Mouse (Mus musculus) small intestine, adult 2 months (tissue): ENCODE measurements around the gene Rps11. TPM values are rescaled to one million over a fixed set of nuclear protein-coding genes. Genes with fewer than 3 reads are reported as not detected.
A peak's percentile ranks its signal among the peaks of the same experiment; 100 is the strongest.

Experiments used
- H3K27ac ChIP-seq: fragments of 200-500 bp; 2 replicates; pipeline ENCODE4 v1.5.1; 2012; ENCODE audit warnings: low read depth, low read length, control low read depth, inconsistent platforms; ENCODE audit not compliant: insufficient read depth
- H3K27me3 ChIP-seq: fragments of 200-500 bp; 2 replicates; pipeline ENCODE4 v1.6.1; 2012; ENCODE audit warnings: mild to moderate bottlenecking, moderate library complexity, low read length, inconsistent platforms; ENCODE audit not compliant: control insufficient read depth, insufficient read depth
- H3K36me3 ChIP-seq: fragments of 200-500 bp; 2 replicates; pipeline ENCODE4 v1.6.1; 2012; ENCODE audit warnings: mild to moderate bottlenecking, low read length, control low read depth, inconsistent platforms; ENCODE audit not compliant: control insufficient read depth, insufficient read depth
- H3K4me1 ChIP-seq: fragments of 200-500 bp; 2 replicates; pipeline ENCODE4 v1.6.1; 2012; ENCODE audit warnings: low read length, inconsistent platforms, mixed read lengths; ENCODE audit not compliant: control insufficient read depth, insufficient read depth, insufficient read length
- H3K4me3 ChIP-seq: fragments of 200-500 bp; 2 replicates; pipeline ENCODE4 v1.5.1; 2012; ENCODE audit warnings: low read depth, mild to moderate bottlenecking, control low read depth, inconsistent platforms, low read length, moderate library complexity
- CTCF ChIP-seq: fragments of 200-500 bp; IDR thresholded peaks from 2 replicates; pipeline ENCODE4 v1.5.1; 2012; ENCODE audit warnings: low read depth, mild to moderate bottlenecking, control low read depth, inconsistent platforms, low read length, moderate library complexity, mixed read lengths; ENCODE audit not compliant: insufficient replicate concordance, insufficient read length; ENCODE audit errors: extremely low read depth
- POLR2A ChIP-seq: fragments of 200-500 bp; IDR thresholded peaks from 2 replicates; pipeline ENCODE4 v1.6.1; 2012; ENCODE audit warnings: low read depth, mild to moderate bottlenecking, control low read depth, inconsistent platforms, low read length, moderate library complexity
- WGBS: fragments of 180-500 bp; shearing (Covaris S2); methylation state at CpG from one replicate; pipeline ENCODE4 v1.1.7; 2018; 5-methylcytosine and 5-hydroxymethylcytosine counted together
- polyA plus RNA-seq: library from polyadenylated mRNA; depleted of rRNA; stranded (reverse); fragments of >200 nt; gene quantifications from 2 replicates; pipeline ENCODE4 v1.2.3, GENCODE M21; 2012

The Rps11 gene
- polyA plus RNA-seq, 1 experiment, result 207 TPM

GRCm38 (mm10) chr7:45133446-45134159 lies 9.4 kb upstream of the Rps11 start:
- no peak overlapping the region for H3K27ac ChIP-seq
- no peak overlapping the region for H3K4me3 ChIP-seq
- H3K27me3 ChIP-seq, result no peaks in the 10 kb centered on the region
- 87% methylated on average over 8 of the region's 8 CpGs for WGBS
- 0 out of 2 replicates have a peak, but pooled peaks cover 4% of the 10 kb centered on the region for H3K4me1 ChIP-seq
- peak; percentile 28; the same call in 1 of the 2 replicates for TF ChIP-seq CTCF
- TF ChIP-seq POLR2A, result no peak
- H3K36me3 ChIP-seq, result no peaks in the 10 kb centered on the region

DNA sequence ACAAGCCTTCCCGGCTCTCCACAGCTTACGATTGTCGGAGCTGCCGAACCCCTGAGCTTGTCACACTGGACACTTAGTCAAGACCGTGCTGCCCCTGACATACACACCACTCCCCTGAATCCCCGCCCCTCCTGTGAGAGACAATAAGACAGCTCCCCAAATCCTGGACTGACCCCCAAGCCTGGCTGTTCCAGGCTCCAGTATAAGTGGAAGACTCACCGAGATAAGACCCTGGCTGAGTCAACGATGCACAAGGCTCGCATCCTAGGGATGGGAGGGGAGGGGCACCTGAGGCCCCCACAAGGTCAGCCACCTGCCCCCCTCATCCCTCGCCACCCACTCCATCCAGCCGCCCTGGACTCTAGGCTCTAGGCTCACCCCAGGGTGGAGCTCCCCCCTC lies 7.6 kb upstream of the Rps11 start:
- H3K27me3 ChIP-seq, result no peaks in the 10 kb centered on the region
- no peak for TF ChIP-seq CTCF
- no peak for TF ChIP-seq POLR2A
- 92% methylated on average over 11 of the region's 11 CpGs for WGBS
- H3K27ac ChIP-seq, result no peak overlapping the region
- peaks cover 5% of the 10 kb centered on the region for H3K36me3 ChIP-seq
- H3K4me1 ChIP-seq, result 0 out of 2 replicates have a peak, but pooled peaks cover 4% of the 10 kb centered on the region
- H3K4me3 ChIP-seq, result no peak overlapping the region

GRCm38 (mm10) chr7:45129776-45130512 lies 5.7 kb upstream of the Rps11 start:
- TF ChIP-seq POLR2A (no peak), CTCF (no peak)

GRCm38 (mm10) chr7:45129318-45129717 lies 5.1 kb upstream of the Rps11 start:
- no peaks in the 10 kb centered on the region for H3K27me3 ChIP-seq
- H3K4me1 ChIP-seq, result peaks cover 2% of the 10 kb centered on the region; the same call in 1 of the 2 replicates
- no peak for TF ChIP-seq CTCF
- TF ChIP-seq POLR2A, result peak; percentile 8; the same call in 1 of the 2 replicates
- H3K4me3 ChIP-seq, result peak overlapping the region; percentile 72
- H3K36me3 ChIP-seq, result peaks cover 23% of the 10 kb centered on the region
- peak overlapping the region; percentile 74 for H3K27ac ChIP-seq
- 1% methylated on average over 17 of the region's 17 CpGs for WGBS

More at GRCm38 (mm10) chr7:45129776-45130512, 5.7 kb upstream of the Rps11 start:
- H3K27me3 ChIP-seq, result no peaks in the 10 kb centered on the region
- H3K4me3 ChIP-seq, result no peak overlapping the region
- WGBS, result 74% methylated on average over 15 of the region's 15 CpGs
- H3K36me3 ChIP-seq, result peaks cover 23% of the 10 kb centered on the region
- H3K27ac ChIP-seq, result 0 out of 2 replicates have a peak overlapping the region, but pooled peaks have one; percentile 74
- H3K4me1 ChIP-seq, result no peaks in the 10 kb centered on the region; the same call in 1 of the 2 replicates

DNA sequence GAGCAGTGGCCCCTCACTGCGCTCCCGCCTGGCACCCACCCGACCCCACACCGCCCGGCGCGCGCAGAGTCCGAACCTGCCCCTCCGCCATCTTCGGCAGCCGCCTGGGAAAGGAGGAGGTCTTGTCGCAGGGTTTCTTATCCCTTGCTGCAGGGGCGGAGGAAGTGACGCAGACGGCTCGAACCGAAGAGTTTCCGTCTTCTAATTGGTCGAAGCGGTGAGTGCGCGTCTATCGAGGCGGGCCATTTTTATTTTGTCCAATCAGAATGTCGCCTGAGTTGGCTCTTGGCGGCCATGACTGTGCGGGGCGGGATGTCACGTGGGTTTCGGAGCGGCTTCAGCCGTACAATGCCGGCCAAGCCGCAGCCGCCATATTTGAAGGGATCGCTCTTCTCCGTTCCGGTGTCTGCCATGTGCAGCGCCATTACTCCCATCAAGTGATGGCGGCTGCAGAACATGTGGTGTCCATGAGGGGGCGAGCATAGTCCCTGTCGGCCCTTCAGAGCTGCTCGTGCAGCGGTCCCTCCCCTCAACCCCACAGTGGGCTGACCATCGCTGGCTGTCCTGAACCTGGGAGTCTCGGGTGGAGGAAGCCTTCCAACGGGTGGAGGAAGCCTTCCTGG lies 4.5 kb upstream of the Rps11 start, which contains the start of gene Rpl13a:
TSS of gene Rpl13a (minus strand) at position 138 of the 623 bp plus-strand sequence.
- WGBS, result under 1% methylated on average over 48 of the region's 48 CpGs
- Histone ChIP-seq H3K4me3 (peak within 1 kb of the TSS; percentile 80), H3K27me3 (no peaks in the 10 kb centered on the region), H3K4me1 (peaks cover 2% of the 10 kb centered on the region; the same call in 1 of the 2 replicates), H3K36me3 (peaks cover 23% of the 10 kb centered on the region), H3K27ac (peak within 1 kb of the TSS; percentile 74)
- TF ChIP-seq CTCF, result peak; percentile 77
- peak; percentile 87 for TF ChIP-seq POLR2A

DNA sequence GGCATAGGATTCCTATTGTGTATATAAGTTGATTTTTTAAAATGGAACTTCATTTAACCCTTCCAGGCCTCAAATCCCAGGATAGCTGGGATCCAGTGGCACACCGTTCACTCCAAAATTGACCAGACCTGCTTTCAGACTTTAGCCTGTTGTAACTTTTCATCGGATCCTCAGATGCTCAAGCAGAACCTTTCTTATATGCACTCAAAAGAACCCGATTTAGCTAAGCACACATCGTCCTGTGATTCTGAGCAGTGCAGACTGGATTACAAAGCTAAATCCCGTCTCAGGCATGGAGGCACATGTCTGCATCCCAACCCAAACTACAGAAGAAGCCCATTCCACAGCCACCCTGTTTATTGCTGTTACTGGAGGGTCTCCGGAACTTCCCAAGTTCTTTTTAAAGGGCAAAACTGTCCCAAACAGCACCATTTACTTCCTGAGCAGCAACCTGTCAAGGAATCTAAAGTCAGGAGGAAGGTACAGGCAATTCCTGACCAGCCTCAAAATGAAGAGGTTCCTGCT lies 3.5 kb upstream of the Rps11 start:
- WGBS, result under 1% methylated on average over 6 of the region's 6 CpGs
- TF ChIP-seq CTCF (no peak), POLR2A (no peak)
- Histone ChIP-seq H3K36me3 (peaks cover 27% of the 10 kb centered on the region), H3K27me3 (no peaks in the 10 kb centered on the region), H3K27ac (peak overlapping the region; percentile 67), H3K4me1 (peaks cover 7% of the 10 kb centered on the region; the same call in 1 of the 2 replicates), H3K4me3 (peak overlapping the region; percentile 80)
